Mouse (Mus musculus) small intestine, adult 2 months (tissue): ENCODE data around the gene Lsm11.

Experiments
- CTCF ChIP-seq: fragments of 200-500 bp; IDR thresholded peaks from 2 replicates; pipeline ENCODE4 v1.5.1; 2012; ENCODE audit warnings: low read depth, mild to moderate bottlenecking, control low read depth, inconsistent platforms, low read length, moderate library complexity, mixed read lengths; ENCODE audit not compliant: insufficient replicate concordance, insufficient read length; ENCODE audit errors: extremely low read depth
- POLR2A ChIP-seq: fragments of 200-500 bp; IDR thresholded peaks from 2 replicates; pipeline ENCODE4 v1.6.1; 2012; ENCODE audit warnings: low read depth, mild to moderate bottlenecking, control low read depth, inconsistent platforms, low read length, moderate library complexity

DNA sequence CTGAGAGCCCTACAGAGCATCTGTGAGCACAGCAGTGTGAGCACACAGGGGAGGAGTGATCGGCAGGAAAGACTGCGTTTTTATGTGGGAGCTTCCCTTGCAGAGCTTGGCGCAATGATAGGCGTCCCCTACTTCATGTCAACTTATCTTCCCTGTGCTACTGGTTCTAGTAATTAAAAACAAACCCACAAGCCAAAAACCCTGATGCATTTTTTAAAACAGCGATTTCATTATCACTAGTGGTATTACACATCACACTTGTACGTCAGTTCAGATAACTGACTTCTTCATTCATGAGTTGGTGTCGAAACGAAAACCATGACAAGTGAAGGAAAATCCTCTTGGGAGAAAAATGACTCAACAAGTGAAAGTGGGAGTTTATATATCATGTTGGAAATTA is 5.8 kb downstream of the Lsm11 start:
- TF ChIP-seq CTCF (no peak), POLR2A (no peak)
